Mouse (Mus musculus) adrenal gland, adult 8-10 months (tissue): Measurements from ENCODE around the gene Myadm. TPM values are rescaled to one million over a fixed set of nuclear protein-coding genes. Genes with fewer than 3 reads are reported as not detected.
"Not testable (repeated sequence)": the region's sequence is repeated elsewhere in the genome, so short reads cannot be mapped to it uniquely, and the experiment has no call there.

ENCODE experiments used
- DNase-seq: peaks from one replicate; pipeline ENCODE4 v3.0.0; 2022
- total RNA-seq, 4 experiments: library from RNA; stranded (reverse); gene quantifications; 2 replicates each; pipeline ENCODE4 v1.2.4; 2022

Myadm gene
- total RNA-seq, 4 experiments from 2014 or later = 58.4 to 87.4 (median 71.8) TPM

GRCm38 (mm10) chr7:3291197-3291596 is 2.3 kb downstream of the Myadm start:
- no peak for DNase-seq

DNA sequence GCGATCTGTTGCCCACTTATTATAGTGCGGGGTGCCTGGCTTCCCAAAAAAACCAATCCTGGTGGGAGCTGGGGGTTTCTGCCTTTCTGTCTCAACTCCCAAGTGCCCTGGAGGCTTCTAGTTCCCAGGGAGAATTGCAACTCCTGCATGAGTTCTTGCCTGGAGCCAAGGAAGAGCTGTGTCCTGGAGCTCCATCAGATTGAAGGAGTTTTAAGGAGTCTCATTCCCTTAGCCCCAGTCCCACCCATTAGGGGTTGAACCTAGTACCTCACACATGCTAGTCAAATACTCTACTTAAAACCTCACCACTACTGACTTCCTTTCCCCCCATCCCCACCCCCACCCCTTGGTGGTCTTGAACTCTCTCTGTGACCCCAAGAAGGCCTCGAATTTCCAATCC is 2.9 kb downstream of the Myadm start:
- DNase-seq = no peak

GRCm38 (mm10) chr7:3292271-3292670 is 3.4 kb downstream of the Myadm start:
- not testable (repeated sequence) for DNase-seq

DNA sequence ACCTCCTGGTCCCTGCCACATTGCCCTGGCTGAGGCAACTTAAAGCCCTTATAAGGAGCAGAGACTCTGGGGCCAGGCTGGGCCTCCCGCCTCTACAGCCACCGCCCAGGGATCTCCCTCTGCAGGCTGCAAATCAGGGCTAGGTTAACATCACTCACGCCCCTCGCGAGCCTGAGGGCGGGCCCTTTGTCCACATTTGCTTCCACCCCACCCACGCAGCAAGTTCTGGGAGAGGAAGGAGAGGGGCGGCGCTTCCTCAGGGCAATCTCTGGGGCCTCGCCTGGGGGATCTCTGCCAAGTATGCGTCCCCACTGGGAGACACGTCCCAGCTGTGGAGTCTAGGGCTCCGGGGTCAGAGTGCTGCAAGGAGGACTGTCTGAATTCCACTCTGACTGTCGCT is 3.9 kb downstream of the Myadm start:
- DNase-seq = peak; percentile 93

- DNase-seq = no peak
These were observed 5.9 kb downstream of the Myadm start for GRCm38 (mm10) chr7:3294794-3295193.

- no peak for DNase-seq
These were observed 6.6 kb downstream of the Myadm start for GRCm38 (mm10) chr7:3295321-3296110.

- DNase-seq = no peak
These were observed 7.8 kb downstream of the Myadm start for GRCm38 (mm10) chr7:3296711-3297110.

DNA sequence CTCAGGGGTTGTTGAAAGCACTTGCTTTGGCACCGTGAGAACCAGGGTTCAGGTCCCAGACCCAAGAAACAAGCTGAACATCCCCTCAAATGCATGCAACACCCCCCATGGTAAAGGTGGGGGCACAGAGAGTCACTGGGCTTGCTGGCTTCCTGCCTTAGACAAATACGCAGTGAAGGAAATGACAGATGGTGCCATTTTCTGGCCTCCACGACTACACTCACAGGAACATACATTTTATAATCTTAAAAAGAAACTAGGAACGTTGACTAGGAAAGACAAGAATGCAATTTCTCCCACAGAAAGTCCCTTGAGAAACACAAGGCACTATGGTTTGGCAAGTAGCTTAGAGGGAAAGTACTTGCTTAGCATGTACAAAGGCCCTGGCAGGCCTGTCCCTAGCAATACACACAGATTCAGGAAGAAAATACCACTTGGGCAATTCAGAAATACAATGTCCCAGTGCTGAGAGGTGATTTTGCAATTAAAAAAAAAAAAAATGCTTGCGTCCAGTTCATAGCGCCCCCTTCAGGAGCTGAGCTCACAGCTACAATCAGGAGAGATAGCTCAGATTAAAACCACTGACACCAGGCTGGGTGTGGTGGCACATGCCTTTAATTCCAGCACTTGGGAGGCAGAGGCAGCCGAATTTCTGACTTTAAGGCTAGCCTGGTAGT is 11.2 kb downstream of the Myadm start:
- no peak for DNase-seq

DNA sequence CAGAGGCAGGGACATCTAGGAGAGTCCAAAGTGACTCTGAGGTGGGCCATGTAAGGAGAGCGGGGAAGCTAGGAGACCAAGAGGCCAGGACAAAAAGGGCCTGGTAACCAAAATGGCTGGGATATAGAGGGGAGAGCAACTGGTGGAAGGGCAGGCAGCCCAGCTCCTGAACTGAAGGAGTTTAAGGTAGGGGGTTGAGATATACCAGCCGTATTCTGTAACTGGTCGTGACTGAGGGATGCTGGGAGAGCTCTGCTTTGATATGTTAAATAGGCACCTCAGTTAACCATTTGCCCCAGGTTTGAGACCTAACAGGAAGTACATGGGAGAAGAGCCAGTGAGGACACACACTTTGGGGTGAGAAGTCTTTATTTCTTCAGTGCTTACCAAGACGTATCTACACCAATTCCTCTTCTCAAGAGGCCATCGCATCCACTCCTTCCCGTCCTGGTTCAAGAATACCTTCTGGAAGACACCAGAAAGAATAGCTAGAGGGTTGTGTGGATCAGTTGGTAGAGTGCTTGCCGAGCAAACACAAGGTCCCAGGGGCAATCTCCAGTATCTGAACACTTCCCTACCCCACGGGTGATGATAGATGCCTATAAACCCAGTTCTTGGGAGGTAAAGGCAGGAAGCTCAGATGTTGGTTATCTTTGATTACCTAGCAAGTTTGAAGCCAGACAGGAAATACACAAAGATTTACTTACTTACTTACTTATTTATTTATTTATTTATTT is 12.2 kb downstream of the Myadm start:
- DNase-seq = no peak

DNA sequence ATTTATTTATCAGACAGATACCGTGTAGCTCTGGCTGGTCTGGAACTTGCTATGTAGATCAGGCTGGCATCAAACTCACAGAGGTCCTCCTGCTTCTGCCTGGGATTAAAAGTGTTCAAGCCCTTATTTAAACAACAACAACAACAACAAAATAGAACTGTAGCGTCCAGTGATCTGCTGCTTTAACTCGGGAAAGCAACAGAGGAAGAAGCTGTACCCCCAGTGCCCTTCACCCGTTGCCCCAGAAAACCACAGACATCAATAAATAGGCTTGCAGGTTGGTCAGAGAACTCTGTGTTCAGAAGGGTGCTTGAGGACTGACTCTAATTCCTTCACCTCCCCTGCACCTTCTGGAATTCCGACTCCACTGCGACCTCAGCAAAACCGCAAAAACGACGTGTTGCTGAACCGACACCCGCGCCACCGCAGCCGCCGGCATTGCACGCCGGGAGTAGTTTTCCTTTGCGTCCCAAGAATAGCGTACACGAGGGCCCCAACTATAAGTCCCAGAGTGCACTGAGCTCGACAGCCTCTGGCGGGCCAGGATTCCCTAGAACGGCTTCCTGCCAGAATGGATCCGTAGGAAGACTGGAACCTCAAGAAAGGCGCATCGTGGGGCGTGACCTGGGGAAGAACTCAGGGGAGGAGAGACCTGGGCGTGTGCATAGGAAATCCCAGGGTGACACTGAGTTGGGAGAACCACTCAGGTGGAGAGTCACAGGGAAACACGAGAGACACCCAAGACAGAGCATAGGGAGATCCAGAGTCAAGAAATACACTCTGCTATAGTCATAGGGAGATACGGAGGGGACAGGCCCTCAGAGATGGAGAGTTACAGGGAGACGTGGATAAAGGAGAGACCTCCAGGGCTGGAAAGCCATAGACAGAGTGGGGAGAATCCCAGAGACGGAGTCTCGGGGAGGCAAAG is 13.0 kb downstream of the Myadm start:
- DNase-seq = no peak

GRCm38 (mm10) chr7:3302556-3303275 is 13.8 kb downstream of the Myadm start:
- no peak for DNase-seq

DNA sequence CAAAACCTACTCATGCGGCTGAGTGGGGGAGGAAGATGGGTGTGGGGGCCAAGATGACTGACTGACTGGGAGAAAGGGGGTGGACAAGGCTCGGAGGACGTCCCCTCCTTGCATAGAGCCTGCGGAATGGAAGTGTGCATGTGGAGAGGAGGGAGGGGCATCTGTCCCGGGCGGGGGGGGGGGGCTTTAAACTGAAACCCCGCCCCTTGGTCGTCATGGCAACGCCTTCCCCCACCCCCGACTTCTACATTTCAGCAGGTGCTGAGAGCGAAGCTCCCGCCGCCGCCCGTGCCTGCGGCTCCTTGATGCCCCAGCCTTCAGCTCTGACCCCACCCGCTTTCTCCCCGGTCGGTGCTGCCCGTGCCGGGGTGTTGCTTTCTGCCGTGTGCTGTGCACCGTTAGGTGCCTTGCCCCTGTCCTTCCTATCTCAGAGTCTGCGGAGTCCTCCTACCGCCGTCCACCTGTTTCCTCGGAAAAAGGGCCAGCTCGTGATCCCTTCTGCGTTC is 14.4 kb downstream of the Myadm start:
- DNase-seq = no peak

DNA sequence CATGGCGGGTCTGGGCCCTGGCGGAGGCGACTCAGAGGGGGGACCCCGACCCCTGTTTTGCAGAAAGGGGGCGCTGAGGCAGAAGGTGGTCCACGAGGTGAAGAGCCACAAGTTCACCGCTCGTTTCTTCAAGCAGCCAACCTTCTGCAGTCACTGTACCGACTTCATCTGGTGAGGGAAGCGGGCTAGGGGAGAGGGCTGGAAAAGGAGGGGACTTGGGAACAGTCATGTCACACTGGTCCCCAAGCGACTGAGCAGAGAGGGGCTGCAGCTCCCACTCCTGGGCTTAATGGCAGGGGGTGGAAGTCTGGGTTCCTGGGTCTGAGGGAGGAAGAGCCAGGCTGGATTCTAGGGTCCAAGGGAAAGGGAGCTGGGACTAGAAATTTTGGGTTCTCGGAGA is 14.9 kb downstream of the Myadm start:
- no peak for DNase-seq

DNA sequence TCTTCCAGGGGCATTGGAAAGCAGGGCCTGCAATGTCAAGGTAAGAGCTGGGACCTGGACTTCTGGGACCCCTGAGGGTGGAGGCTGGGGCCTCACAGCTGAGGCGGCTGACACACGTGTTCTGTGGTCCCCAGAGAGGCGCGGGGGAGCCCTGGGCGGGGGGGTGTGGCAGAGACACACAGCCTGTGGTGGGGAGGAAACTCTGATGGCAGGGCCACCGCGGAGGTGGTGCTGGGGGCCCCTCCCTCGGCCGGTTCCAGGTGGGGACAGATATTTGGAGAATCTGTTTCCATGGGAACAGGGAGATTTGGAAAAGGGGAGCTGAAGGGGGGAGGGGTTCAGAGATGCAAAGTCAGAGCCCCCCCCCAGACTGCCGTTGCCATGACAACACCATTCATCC is 15.4 kb downstream of the Myadm start:
- DNase-seq = no peak

DNA sequence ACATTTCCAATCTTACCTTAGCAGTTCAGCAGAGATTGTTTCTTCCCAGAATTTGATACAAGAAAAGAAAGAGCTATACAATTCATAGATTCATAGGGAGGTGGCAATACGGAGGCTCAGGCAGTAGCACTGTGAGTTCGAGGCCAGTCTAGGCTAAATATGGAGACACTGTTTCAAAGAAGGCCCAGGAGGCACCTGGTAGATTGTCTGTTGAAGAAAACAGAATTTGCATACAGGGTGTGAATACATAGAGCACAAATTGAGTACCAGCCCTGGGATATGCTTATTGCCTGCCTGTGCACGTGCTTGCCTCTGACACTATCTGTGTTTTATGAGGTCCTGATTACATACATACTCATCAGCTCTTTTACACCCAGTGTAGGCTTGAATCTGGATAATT is 17.5 kb downstream of the Myadm start:
- no peak for DNase-seq

DNA sequence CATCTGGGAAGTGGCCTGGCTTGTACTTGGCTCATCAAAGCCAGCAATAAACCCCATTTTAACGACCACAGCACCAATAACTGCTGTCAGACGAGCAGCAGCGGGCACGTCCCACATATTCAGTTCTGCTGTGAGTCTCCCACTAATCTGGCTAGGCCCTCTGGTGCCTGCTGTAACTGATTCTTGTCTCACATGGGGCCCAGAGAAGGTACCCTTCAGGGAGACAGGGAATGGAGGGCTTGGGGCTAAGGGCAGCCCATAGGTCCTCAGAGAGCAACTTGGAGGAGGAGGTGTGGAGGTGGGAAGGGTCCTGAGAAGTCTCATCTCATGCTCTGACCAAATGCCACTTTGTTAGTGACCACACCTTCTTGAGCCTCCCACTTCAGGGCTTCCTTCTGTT is 19.8 kb downstream of the Myadm start:
- no peak for DNase-seq

DNA sequence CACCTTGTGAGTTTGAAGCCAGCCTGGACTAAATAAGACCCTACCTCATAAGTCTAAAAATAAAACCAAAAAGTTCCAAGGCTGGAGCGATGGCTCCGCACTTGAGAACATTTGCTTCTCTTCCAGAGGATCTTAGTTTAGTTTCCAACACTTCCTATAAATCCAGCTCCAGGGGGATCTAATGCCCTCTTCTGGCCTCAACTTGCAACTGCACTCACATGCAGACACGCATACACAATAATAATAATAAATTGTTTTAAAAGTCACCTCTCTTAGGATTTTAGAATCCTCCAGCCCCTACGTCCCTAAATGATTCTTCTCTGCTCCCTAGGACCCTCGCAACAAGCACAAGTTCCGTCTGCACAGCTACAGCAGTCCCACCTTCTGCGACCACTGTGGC is 21.4 kb downstream of the Myadm start:
- DNase-seq = no peak

- DNase-seq = no peak
These were observed 24.7 kb downstream of the Myadm start for GRCm38 (mm10) chr7:3313571-3313970.

- DNase-seq = no peak
These were observed 25.2 kb downstream of the Myadm start for GRCm38 (mm10) chr7:3314121-3314520.

DNA sequence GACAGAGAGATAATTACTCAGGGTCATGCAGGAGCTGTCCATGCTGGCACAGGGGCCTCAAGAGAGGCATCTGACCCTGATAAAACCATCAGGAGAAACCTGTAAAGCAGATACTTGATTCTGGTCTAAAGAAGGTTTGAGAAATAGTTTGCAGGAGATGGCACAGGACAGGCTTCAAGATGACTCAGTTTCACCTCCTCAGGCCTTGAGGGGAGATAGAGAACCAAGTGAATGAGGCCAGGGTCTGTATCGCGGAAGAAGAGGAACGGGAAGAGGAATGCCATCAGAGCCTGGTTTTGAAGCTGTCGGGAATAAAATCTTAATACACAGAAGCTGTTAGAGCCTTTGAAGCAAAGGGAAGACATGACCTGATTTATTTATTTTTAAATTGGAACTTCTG is 28.8 kb downstream of the Myadm start:
- DNase-seq = no peak

DNA sequence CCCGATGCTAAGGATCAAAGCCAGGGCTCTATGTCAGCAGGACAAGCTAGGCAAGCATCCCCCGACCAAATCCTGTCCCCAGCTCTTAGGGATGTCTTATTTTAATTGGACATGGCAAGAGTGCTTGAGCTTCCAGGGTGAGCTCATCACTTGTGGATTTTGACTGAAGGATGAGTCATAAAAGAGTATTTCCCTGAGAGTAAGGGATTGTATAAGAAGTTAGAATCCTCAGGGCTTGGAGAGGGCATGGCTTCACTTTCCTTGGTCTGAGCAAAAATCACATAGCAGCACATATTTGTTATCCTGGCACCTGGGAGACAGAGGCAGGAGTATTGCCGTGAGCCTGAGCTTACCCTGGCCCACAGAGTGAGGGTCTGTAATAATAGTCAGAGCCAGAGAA is 32.0 kb downstream of the Myadm start:
- DNase-seq = no peak
